Mouse (Mus musculus): Measurements from ENCODE around the gene Olfr642.

Gene Olfr642

DNA sequence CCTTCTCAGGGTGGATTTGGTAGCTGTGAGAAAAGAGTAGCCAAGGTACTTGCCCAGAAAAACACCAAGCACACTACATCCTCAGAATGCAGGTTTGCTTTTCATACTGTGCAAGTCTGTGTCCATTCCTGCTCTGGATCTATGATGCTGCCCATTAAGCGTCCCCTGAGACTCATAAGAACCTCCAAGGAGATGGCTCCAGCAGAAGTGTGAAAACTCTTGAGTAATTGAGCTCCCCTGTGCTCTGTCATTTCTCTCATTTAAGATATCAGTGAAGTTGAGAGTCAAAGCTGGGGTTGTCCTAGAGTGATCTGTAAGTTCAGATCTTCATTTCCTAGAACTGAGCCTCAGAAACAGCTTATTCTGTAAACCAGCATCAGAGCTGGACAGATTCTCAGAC is at the start of gene Olfr642:
Olfr642 (minus strand) TSS at position 101 of the 400 bp plus-strand sequence.
- H3K36me3 ChIP-seq (ENCODE audit: control insufficient read depth, insufficient read depth, low read length, poor library complexity, severe bottlenecking) = no peaks in the 10 kb centered on the region
- H3K27me3 ChIP-seq (ENCODE audit: control insufficient read depth, insufficient read depth, low read length, poor library complexity, severe bottlenecking) = no peaks in the 10 kb centered on the region
- DNase-seq (ENCODE audit: low read depth, low spot score) = no peak

DNA sequence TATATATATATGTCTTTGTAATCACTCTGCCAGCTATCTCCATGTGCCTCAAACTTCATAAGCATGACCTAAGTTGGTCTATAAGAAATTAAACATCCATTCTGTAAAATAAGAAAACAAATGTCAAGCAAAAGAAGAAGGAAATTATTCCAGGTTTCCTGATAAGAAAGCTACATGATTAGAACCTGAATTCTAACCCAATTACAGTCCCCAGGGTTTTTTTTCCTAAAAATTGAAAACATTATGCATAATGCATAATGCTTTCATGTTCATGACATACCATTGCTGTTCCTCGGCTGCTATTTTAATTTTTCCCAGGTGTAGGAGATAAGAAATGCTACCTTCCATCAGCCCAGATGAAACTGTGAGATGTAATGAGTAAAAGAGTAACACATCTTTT is 32.9 kb upstream of the Olfr642 start, which contains the start of gene Olfr645:
Olfr645 (minus strand) TSS at position 101 of the 400 bp plus-strand sequence.
- Histone ChIP-seq H3K36me3 (ENCODE audit: control insufficient read depth, insufficient read depth, low read length, poor library complexity, severe bottlenecking) (no peaks in the 10 kb centered on the region), H3K27me3 (ENCODE audit: control insufficient read depth, insufficient read depth, low read length, poor library complexity, severe bottlenecking) (no peaks in the 10 kb centered on the region)
- DNase-seq (ENCODE audit: low read depth, low spot score) = no peak

DNA sequence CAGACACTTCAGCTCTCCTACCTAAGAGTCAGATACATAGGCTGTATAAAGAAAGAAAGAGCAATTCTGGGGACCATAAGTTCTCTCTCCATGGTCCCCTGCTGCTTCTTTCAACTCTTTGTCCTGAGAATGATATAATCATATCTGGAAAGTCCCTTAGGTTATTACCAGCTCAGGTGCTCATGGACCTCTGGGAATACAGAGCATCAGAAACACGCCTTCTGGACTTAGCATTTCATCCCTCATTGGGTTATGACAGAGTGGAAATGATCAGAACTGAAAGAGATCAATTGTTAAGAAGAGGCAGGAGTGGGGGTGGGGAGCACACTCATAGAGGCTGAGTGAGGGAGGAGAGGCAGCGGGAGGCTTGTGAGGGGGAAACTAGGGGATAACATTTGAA is 19.3 kb upstream of the Olfr642 start, which contains the start of gene Olfr644:
Olfr644 (minus strand) TSS at position 101 of the 400 bp plus-strand sequence.
- Histone ChIP-seq H3K36me3 (ENCODE audit: control insufficient read depth, insufficient read depth, low read length, poor library complexity, severe bottlenecking) (no peaks in the 10 kb centered on the region), H3K27me3 (ENCODE audit: control insufficient read depth, insufficient read depth, low read length, poor library complexity, severe bottlenecking) (no peaks in the 10 kb centered on the region)
- DNase-seq (ENCODE audit: low read depth, low spot score) = no peak

DNA sequence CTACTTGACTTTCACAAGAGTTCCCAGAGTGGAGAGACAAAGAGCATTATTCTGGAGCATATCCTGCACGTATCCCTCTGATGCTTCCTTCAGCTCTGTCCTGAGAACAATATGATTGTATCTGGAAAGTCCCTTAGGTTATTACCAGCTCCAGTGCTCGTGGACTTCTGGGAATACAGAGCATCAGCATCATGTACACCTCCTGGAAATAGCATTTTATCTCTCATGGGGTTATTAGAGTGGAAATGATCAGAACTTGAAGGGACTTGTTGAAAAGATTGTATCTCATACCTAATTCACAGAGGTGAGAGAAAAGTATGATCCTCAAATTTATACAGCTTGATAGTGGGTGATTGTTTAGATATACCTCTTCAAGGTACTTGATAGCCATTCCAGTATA is 8.9 kb upstream of the Olfr642 start, which contains the start of gene 4930516K23Rik:
4930516K23Rik (minus strand) TSS at position 101 of the 400 bp plus-strand sequence.
- DNase-seq (ENCODE audit: low read depth, low spot score) = no peak
- no peaks in the 10 kb centered on the region for H3K27me3 ChIP-seq (ENCODE audit: control insufficient read depth, insufficient read depth, low read length, poor library complexity, severe bottlenecking)
- H3K36me3 ChIP-seq (ENCODE audit: control insufficient read depth, insufficient read depth, low read length, poor library complexity, severe bottlenecking) = no peaks in the 10 kb centered on the region

DNA sequence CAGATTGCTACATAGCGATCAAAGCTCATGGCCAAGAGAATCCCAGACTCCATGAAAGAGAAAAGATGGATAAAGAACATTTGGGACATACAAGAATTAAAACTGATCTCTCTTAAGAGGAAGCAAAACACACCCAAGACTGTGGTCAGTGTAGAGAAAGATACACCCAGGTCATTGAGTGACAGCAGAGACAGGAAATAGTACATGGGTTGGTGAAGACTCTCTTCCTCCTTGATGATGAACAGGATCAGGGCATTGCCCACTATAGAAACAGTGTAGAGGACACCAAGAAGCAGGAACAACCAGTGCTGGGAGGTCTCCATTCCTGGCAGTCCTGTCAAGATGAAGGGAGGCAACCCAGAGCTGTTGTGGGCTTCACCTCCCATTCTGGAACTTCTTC is 6.7 kb upstream of the Olfr642 start:
- Histone ChIP-seq H3K36me3 (ENCODE audit: control insufficient read depth, insufficient read depth, low read length, poor library complexity, severe bottlenecking) (no peaks in the 10 kb centered on the region), H3K27me3 (ENCODE audit: control insufficient read depth, insufficient read depth, low read length, poor library complexity, severe bottlenecking) (no peaks in the 10 kb centered on the region)
- no peak for DNase-seq (ENCODE audit: low read depth, low spot score)

DNA sequence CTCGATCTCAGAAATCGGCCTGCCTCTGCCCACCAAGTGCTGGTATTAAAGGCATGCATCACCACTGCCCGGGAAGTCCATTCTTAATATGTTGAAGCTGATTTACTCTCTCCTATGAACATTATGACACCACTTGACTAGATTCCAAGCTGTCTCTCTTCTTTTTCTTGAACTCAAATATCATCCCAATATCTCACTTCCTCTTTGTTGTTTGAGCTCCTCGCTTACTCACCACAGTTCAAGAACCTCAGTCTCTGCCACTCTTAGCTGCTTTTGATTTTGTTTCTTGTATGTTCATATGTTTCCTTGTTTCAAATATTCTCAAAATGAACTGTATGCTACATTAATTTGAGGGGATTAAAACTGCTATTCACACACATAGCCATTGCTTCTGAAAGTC is 1.7 kb downstream of the Olfr642 start:
- H3K36me3 ChIP-seq (ENCODE audit: control insufficient read depth, insufficient read depth, low read length, poor library complexity, severe bottlenecking) = no peaks in the 10 kb centered on the region
- DNase-seq (ENCODE audit: low read depth, low spot score) = no peak
- H3K27me3 ChIP-seq (ENCODE audit: control insufficient read depth, insufficient read depth, low read length, poor library complexity, severe bottlenecking) = no peaks in the 10 kb centered on the region

DNA sequence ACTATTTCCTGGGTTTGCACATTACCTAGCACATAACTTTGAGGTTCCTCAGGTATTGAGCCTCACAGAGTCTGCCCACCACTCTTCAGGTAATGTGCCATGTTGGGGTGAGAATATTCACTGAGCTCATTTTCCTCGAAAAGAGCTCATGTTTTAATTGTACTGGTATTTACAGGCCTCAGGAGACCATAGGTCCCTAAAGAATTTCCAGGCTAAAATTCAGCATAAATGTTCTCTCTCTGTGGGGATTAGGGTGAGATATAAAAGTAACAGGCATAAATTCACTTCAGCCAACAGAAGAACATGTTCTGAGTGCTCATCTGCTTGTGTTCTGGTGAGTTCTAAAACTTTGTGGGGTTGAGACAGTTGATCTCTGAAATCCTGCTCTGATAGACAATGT is 17.3 kb downstream of the Olfr642 start, which contains the start of gene Olfr641:
Olfr641 (plus strand) TSS at position 301 of the 400 bp plus-strand sequence.
- no peaks in the 10 kb centered on the region for H3K27me3 ChIP-seq (ENCODE audit: control insufficient read depth, insufficient read depth, low read length, poor library complexity, severe bottlenecking)
- no peaks in the 10 kb centered on the region for H3K36me3 ChIP-seq (ENCODE audit: control insufficient read depth, insufficient read depth, low read length, poor library complexity, severe bottlenecking)
- no peak for DNase-seq (ENCODE audit: low read depth, low spot score)

DNA sequence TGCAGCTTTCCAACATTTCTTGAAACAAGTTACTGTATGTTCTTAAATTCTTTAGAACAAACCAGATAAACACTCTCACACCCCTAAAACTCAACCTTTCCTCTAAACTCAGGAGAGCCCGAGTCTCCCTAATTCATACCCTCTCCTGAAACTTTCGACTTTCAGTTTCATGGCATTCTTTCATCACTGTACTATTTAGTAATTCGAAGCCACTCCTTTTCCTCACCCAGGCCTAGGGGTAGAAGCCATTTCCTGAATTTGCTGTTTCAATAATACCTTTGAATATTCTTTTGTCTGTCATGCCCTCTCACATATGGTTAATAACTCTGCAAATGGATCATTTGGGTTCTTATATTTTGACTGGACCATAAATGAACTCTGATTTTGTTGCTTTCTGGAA is 25.5 kb downstream of the Olfr642 start:
- no peak for DNase-seq (ENCODE audit: low read depth, low spot score)
- Histone ChIP-seq H3K27me3 (ENCODE audit: control insufficient read depth, insufficient read depth, low read length, poor library complexity, severe bottlenecking) (no peaks in the 10 kb centered on the region), H3K36me3 (ENCODE audit: control insufficient read depth, insufficient read depth, low read length, poor library complexity, severe bottlenecking) (no peaks in the 10 kb centered on the region)

DNA sequence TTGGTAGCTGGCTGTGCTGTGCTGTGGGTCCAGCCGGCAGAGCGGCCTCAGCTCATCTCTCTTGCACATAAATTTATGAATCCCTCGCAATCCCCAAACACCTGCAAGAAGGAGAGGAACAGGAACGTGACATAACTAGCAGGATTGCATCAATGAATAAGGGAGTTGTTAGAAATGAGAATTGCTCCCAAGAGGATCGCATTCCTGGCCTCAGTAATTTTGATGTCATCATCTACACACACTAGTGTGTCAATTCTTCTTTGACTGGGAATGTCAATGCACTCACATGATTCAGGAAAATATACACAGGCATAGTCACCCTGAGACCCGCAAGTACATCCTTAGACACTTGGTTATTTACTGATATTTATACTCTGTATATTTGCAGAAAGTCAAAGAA is 27.0 kb downstream of the Olfr642 start, which contains the start of gene Olfr640:
Olfr640 (minus strand) TSS at position 101 of the 400 bp plus-strand sequence.
- no peak for DNase-seq (ENCODE audit: low read depth, low spot score)
- H3K27me3 ChIP-seq (ENCODE audit: control insufficient read depth, insufficient read depth, low read length, poor library complexity, severe bottlenecking) = no peaks in the 10 kb centered on the region

DNA sequence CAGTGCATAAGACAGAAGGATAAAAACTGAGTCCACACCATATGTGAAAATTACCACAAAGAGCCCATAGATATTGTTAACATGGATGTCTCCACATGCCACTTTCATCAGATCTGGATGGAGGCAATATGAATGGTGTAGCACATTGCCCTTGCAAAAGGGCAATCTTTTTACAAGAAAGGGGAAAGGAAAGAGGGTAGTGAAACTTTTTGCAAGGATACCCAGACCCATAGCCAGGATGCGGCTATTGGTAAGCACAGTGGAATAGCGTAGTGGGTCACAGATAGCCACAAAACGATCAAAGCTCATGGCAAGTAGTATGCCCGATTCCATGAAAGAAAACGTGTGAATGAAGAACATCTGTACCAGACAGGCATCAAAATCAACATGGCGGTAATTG is 30.8 kb downstream of the Olfr642 start:
- no peak for DNase-seq (ENCODE audit: low read depth, low spot score)
- Histone ChIP-seq H3K27me3 (ENCODE audit: control insufficient read depth, insufficient read depth, low read length, poor library complexity, severe bottlenecking) (no peaks in the 10 kb centered on the region), H3K36me3 (ENCODE audit: control insufficient read depth, insufficient read depth, low read length, poor library complexity, severe bottlenecking) (no peaks in the 10 kb centered on the region)

More for the DNA sequence above, 27.0 kb downstream of the Olfr642 start, which contains the start of gene Olfr640:
- no peaks in the 10 kb centered on the region for H3K36me3 ChIP-seq (ENCODE audit: control insufficient read depth, insufficient read depth, low read length, poor library complexity, severe bottlenecking)

DNA sequence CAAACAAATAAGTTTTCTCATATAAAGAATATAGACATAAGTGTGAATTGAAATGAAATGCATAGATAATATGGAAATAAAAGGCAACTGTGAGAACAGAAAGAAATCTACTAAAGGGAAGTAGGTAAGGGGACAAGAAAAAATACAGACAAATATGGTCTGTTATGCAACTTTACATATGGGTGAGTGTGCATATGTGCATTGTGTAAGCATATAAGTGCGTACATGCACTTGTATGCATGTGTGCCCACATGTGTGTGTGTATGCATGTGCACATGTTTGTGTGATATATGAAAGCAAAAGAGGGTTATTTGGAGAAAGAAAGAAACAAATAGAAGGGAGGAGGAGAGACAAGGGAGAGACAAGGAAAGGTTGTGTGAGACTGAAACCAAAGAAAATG is 33.5 kb downstream of the Olfr642 start:
- H3K36me3 ChIP-seq (ENCODE audit: control insufficient read depth, insufficient read depth, low read length, poor library complexity, severe bottlenecking) = no peaks in the 10 kb centered on the region
- no peaks in the 10 kb centered on the region for H3K27me3 ChIP-seq (ENCODE audit: control insufficient read depth, insufficient read depth, low read length, poor library complexity, severe bottlenecking)
- DNase-seq (ENCODE audit: low read depth, low spot score) = no peak

DNA sequence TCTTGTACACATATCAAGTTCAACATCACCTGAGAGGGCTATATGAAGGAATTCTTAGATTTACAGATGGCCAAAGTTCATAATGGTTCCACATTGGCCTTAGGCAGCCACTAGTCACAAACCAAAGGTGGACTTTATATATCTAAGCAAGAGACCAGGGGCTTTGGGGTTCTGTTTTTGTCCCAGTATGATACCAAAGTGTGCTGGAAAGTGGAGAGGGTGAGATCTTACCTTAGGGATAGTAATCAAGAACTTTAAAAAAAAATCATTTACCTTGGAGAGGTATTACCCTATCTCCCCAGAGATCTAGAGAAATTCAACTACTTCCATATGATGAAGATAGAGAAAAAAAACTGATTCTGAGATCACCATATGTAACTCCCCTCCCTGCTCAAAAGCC is 35.3 kb downstream of the Olfr642 start, which contains the start of gene Olfr639:
Olfr639 (minus strand) TSS at position 101 of the 400 bp plus-strand sequence.
- no peaks in the 10 kb centered on the region for H3K36me3 ChIP-seq (ENCODE audit: control insufficient read depth, insufficient read depth, low read length, poor library complexity, severe bottlenecking)
- DNase-seq (ENCODE audit: low read depth, low spot score) = no peak
- no peaks in the 10 kb centered on the region for H3K27me3 ChIP-seq (ENCODE audit: control insufficient read depth, insufficient read depth, low read length, poor library complexity, severe bottlenecking)

DNA sequence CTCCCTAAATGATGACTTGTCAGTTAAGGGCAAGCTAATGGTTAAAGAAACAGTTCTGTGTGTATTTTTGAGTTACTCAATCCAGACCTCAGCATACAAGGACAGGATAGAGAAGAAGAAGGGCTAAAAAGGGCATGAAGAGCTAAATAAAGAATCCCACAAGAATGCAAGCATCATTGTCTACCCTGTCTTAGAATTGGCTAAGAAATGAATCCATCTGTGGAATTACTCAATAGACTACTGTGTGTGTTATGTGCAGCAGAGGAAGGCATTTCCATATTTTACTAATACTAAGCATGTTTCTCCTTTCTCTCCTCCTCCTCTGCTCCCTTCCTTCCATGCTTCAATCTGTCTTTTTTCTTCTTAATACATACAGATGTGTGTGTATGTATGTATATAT is 53.3 kb downstream of the Olfr642 start:
- no peaks in the 10 kb centered on the region for H3K27me3 ChIP-seq (ENCODE audit: control insufficient read depth, insufficient read depth, low read length, poor library complexity, severe bottlenecking)
- H3K36me3 ChIP-seq (ENCODE audit: control insufficient read depth, insufficient read depth, low read length, poor library complexity, severe bottlenecking) = no peaks in the 10 kb centered on the region
- no peak for DNase-seq (ENCODE audit: low read depth, low spot score)

DNA sequence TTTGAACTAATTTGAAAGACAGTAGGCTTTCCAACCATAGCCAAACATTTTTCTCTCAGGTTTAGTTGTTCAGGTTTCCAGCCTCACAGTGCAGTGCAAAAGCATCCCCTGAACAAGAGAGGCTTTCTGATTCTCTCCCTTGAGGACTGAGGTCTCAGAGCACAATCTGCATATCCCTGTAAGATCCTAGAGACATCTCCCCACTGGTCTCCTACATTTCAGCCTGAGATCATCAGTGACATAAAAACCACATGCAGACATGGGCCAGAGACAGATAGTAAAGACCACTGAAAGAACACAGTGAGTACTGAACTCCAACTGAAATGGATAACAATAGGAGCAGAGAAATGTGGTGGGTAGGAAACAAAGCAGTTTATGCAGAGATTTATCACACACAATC is 54.0 kb downstream of the Olfr642 start, which contains the start of gene Olfr638:
Olfr638 (plus strand) TSS at position 301 of the 400 bp plus-strand sequence.
- H3K36me3 ChIP-seq (ENCODE audit: control insufficient read depth, insufficient read depth, low read length, poor library complexity, severe bottlenecking) = no peaks in the 10 kb centered on the region
- no peak for DNase-seq (ENCODE audit: low read depth, low spot score)
- no peaks in the 10 kb centered on the region for H3K27me3 ChIP-seq (ENCODE audit: control insufficient read depth, insufficient read depth, low read length, poor library complexity, severe bottlenecking)

All from splenic B cell, adult 2 months (primary cell).